Mouse (Mus musculus) forebrain, embryonic 12.5 days (tissue): Measurements from ENCODE around the gene Ccdc158. TPM values are rescaled to one million over a fixed set of nuclear protein-coding genes. Genes with fewer than 3 reads are reported as not detected.

Experiments
- ATAC-seq: fragments of 200-750 bp; cut with Nextera tagmentation; 2 replicates; pipeline ENCODE4 v1.8.0; 2017; ENCODE audit warnings: moderate TSS enrichment; ENCODE audit not compliant: low FRiP score
- H3K27ac ChIP-seq: fragments of 300-500 bp; sonication (generic); 2 replicates; pipeline ENCODE4 v1.5.1; 2016; ENCODE audit warnings: mild to moderate bottlenecking
- H3K27me3 ChIP-seq: fragments of 300-500 bp; sonication (generic); 2 replicates; pipeline ENCODE4 v1.6.1; 2016; ENCODE audit warnings: mild to moderate bottlenecking
- H3K36me3 ChIP-seq: fragments of 300-500 bp; sonication (generic); replicated peaks from 2 replicates; pipeline ENCODE4 v1.6.1; 2016; ENCODE audit warnings: mild to moderate bottlenecking
- H3K4me1 ChIP-seq: fragments of 300-500 bp; sonication (generic); 2 replicates; pipeline ENCODE4 v1.6.1; 2016
- H3K4me2 ChIP-seq: fragments of 300-500 bp; sonication (generic); 2 replicates; pipeline ENCODE4 v1.6.1; 2016; ENCODE audit warnings: mild to moderate bottlenecking, moderate library complexity
- H3K4me3 ChIP-seq: fragments of 300-500 bp; sonication (generic); replicated peaks from 2 replicates; pipeline ENCODE4 v1.5.1; 2016; ENCODE audit warnings: mild to moderate bottlenecking
- H3K9ac ChIP-seq: fragments of 300-500 bp; sonication (generic); 2 replicates; pipeline ENCODE4 v1.6.1; 2016; ENCODE audit warnings: mild to moderate bottlenecking
- H3K9me3 ChIP-seq: fragments of 300-500 bp; sonication (generic); 2 replicates; pipeline ENCODE4 v1.6.1; 2016
- WGBS: fragments of 180-500 bp; shearing (Covaris S2); methylation state at CpG from one replicate; pipeline ENCODE4 v1.1.7; 2016; 5-methylcytosine and 5-hydroxymethylcytosine counted together
- polyA plus RNA-seq: library from polyadenylated mRNA; unstranded; fragments of >200 nt; fragmentation: Nextera tagmentation; extraction: Ambion mirVana; gene quantifications from 2 replicates; pipeline ENCODE4 v1.2.1, GENCODE M21; 2016

The Ccdc158 gene
- polyA plus RNA-seq, 1 experiment from 2014 or later, result 0.56 TPM

GRCm38 (mm10) chr5:92562002-92562401 lies 113.1 kb downstream of the Ccdc158 start:
- whole genome bisulfite sequencing, result 84% methylated on average over 13 of the region's 13 CpGs
- no peak overlapping the region for H3K9ac ChIP-seq
- H3K4me3 ChIP-seq, result no peak overlapping the region
- H3K9me3 ChIP-seq, result no peaks in the 10 kb centered on the region
- H3K4me2 ChIP-seq, result no peak overlapping the region
- no peak for ATAC-seq
- no peaks in the 10 kb centered on the region for H3K27me3 ChIP-seq
- no peaks in the 10 kb centered on the region for H3K4me1 ChIP-seq
- no peak overlapping the region for H3K27ac ChIP-seq
- H3K36me3 ChIP-seq, result no peaks in the 10 kb centered on the region

- no peak overlapping the region for H3K27ac ChIP-seq
- no peaks in the 10 kb centered on the region for H3K9me3 ChIP-seq
- no peak overlapping the region for H3K4me2 ChIP-seq
- ATAC-seq, result no peak
- H3K27me3 ChIP-seq, result no peaks in the 10 kb centered on the region
- no peaks in the 10 kb centered on the region for H3K4me1 ChIP-seq
- WGBS, result 68% methylated on average over 2 of the region's 2 CpGs
- H3K36me3 ChIP-seq, result no peaks in the 10 kb centered on the region
- no peak overlapping the region for H3K9ac ChIP-seq
- H3K4me3 ChIP-seq, result no peak overlapping the region
Observed at GRCm38 (mm10) chr5:92560201-92560600, 114.9 kb downstream of the Ccdc158 start.

Other genes starting within 250 kb of the Ccdc158 start
- gene Nup54, start 240.1 kb downstream of the Ccdc158 start, polyA plus RNA-seq, result 57.3 and 58.4 TPM in 2 replicates
- 16.6 and 17.9 TPM in 2 replicates for gene Scarb2, start 168.4 kb downstream of the Ccdc158 start, polyA plus RNA-seq
- gene Fam47e, start 120.2 kb downstream of the Ccdc158 start, polyA plus RNA-seq, result not detected in 2 replicates
- gene Stbd1, start 72.2 kb downstream of the Ccdc158 start, polyA plus RNA-seq, result 5.0 and 6.2 TPM in 2 replicates
- gene Shroom3, start 8.2 kb upstream of the Ccdc158 start, polyA plus RNA-seq, result 6.4 and 6.6 TPM in 2 replicates